Mouse (Mus musculus) embryo, embryonic 9.5 days (tissue): ENCODE measurements around the gene Mrpl18.
A peak's percentile ranks its signal among the peaks of the same experiment; 100 is the strongest.
"Not testable (repeated sequence)": the region's sequence is repeated elsewhere in the genome, so short reads cannot be mapped to it uniquely, and the experiment has no call there.

Experiments used
- DNase-seq: peaks from one replicate; pipeline ENCODE4 v3.0.0-alpha.2; 2017; ENCODE audit errors: extremely low spot score

Mrpl18 gene

GRCm38 (mm10) chr17:12910391-12910790, 5.8 kb downstream of the Mrpl18 start:
- DNase-seq = no peak

- no peak for DNase-seq
Observed at GRCm38 (mm10) chr17:12909361-12910280, 6.5 kb downstream of the Mrpl18 start, which contains the start of gene Pnldc1. Gene Pnldc1, minus strand, starts transcription at chr17:12910230.

- no peak for DNase-seq
Observed at GRCm38 (mm10) chr17:12906436-12906835, 9.7 kb downstream of the Mrpl18 start.

GRCm38 (mm10) chr17:12905810-12906209, 10.3 kb downstream of the Mrpl18 start:
- no peak for DNase-seq

- DNase-seq = no peak
Observed at GRCm38 (mm10) chr17:12904349-12904748, 11.8 kb downstream of the Mrpl18 start.

- peak; percentile 31 for DNase-seq
Observed at GRCm38 (mm10) chr17:12903372-12904333, 12.5 kb downstream of the Mrpl18 start.

- DNase-seq = no peak
Observed at GRCm38 (mm10) chr17:12902291-12902690, 13.9 kb downstream of the Mrpl18 start.

GRCm38 (mm10) chr17:12898607-12899006, 17.5 kb downstream of the Mrpl18 start:
- not testable (repeated sequence) for DNase-seq

- DNase-seq = no peak
Observed at GRCm38 (mm10) chr17:12897674-12898073, 18.5 kb downstream of the Mrpl18 start.

- DNase-seq = no peak
Observed at GRCm38 (mm10) chr17:12892033-12892432, 24.1 kb downstream of the Mrpl18 start.

- no peak for DNase-seq
Observed at GRCm38 (mm10) chr17:12891054-12891453, 25.1 kb downstream of the Mrpl18 start.

GRCm38 (mm10) chr17:12887021-12887775, 28.9 kb downstream of the Mrpl18 start:
- DNase-seq = no peak

GRCm38 (mm10) chr17:12886620-12887019, 29.5 kb downstream of the Mrpl18 start:
- DNase-seq = no peak

GRCm38 (mm10) chr17:12881216-12881615, 34.9 kb downstream of the Mrpl18 start:
- no peak for DNase-seq

GRCm38 (mm10) chr17:12880178-12880577, 36.0 kb downstream of the Mrpl18 start:
- peak; percentile 81 for DNase-seq

GRCm38 (mm10) chr17:12875734-12876133, 40.4 kb downstream of the Mrpl18 start, which contains the start of gene Mrgprh:
Gene Mrgprh, plus strand, starts transcription at chr17:12876034.
- no peak for DNase-seq

GRCm38 (mm10) chr17:12872275-12873028, 43.7 kb downstream of the Mrpl18 start:
- DNase-seq = no peak

GRCm38 (mm10) chr17:12868640-12869039, 47.5 kb downstream of the Mrpl18 start:
- no peak for DNase-seq

GRCm38 (mm10) chr17:12868043-12868442, 48.1 kb downstream of the Mrpl18 start, which contains the start of gene Mas1:
Gene Mas1, minus strand, starts transcription at chr17:12868143.
- no peak for DNase-seq

- no peak for DNase-seq
Observed at GRCm38 (mm10) chr17:12866853-12867252, 49.3 kb downstream of the Mrpl18 start.

- DNase-seq = no peak
Observed at GRCm38 (mm10) chr17:12865407-12865806, 50.7 kb downstream of the Mrpl18 start.
